Mouse (Mus musculus): ENCODE data around the gene Wdr26. TPM values are rescaled to one million over a fixed set of nuclear protein-coding genes. Genes with fewer than 3 reads are reported as not detected.

Wdr26 gene
- polyA plus RNA-seq, 1 experiment from 2014 or later, result 43.5 TPM

DNA sequence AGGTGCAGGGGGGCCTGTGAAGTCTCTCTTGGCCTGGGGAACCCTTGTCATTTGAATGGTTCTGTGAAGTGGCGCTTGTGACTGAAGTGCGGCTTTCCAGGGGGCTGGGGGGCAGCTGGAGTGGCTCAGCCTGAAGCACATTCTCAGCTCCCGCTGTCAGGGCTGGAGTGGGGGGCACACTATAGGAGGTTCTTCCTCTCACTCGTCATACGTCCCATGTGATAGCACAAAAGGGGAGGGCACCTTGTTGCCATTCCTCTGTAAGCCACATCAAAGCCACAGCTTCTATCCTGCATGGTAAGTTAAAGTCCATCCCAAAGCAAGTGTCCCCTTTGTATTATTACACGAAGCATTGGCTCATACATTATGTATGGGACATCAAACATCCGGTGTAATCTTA lies 19.5 kb upstream of the Wdr26 start:
- no peaks in the 10 kb centered on the region for H3K36me3 ChIP-seq (ENCODE audit: control insufficient read depth, insufficient read depth, low read length)
- H3K4me2 ChIP-seq (ENCODE audit: low read length), result no peak overlapping the region
- no peak for ATAC-seq (replicated peaks; ENCODE audit: low FRiP score, low TSS enrichment, low read depth)
- WGBS, result 66% methylated on average over 7 of the region's 7 CpGs
- no peaks in the 10 kb centered on the region for H3K27me3 ChIP-seq (replicated peaks; ENCODE audit: control insufficient read depth, insufficient read depth, low read length)
- H3K27ac ChIP-seq (ENCODE audit: low read depth), result no peak overlapping the region
- H3K4me3 ChIP-seq (ENCODE audit: low read depth, low read length), result no peak overlapping the region
- no peak for DNase-seq (ENCODE audit: low spot score)
- H3K9ac ChIP-seq (ENCODE audit: low read length), result no peak overlapping the region
- peaks cover 20% of the 10 kb centered on the region for H3K4me1 ChIP-seq (replicated peaks; ENCODE audit: control insufficient read depth, insufficient read depth, low read length)
- no peaks in the 10 kb centered on the region for H3K9me3 ChIP-seq (ENCODE audit: control insufficient read depth, low read length)

DNA sequence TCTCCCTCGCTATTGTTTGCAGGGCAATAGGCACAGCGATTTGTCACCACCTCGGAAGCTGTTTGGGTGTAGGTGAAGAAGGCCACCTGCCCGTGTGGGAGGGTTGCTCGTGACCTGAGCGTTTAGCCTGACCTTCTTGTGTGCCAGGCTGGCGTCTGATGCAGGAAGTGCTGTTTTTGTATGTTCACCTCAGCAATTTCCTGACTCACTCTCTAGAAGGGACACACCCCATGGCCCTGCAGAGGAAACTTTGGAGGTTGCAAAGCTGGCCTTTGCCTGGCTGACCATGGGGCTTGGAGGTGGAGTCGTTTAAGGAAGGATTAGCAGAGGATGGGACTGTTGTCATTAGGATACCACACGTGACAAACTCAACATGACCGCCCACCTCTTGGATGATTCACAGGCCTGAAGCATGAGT lies 18.9 kb upstream of the Wdr26 start:
- no peak overlapping the region for H3K9ac ChIP-seq (ENCODE audit: low read length)
- DNase-seq (ENCODE audit: low spot score) (no peak), ATAC-seq (replicated peaks; ENCODE audit: low FRiP score, low TSS enrichment, low read depth) (peak; percentile 40)
- H3K4me1 ChIP-seq (replicated peaks; ENCODE audit: control insufficient read depth, insufficient read depth, low read length), result peaks cover 20% of the 10 kb centered on the region
- H3K4me3 ChIP-seq (ENCODE audit: low read depth, low read length), result no peak overlapping the region
- H3K27ac ChIP-seq (ENCODE audit: low read depth), result no peak overlapping the region
- H3K36me3 ChIP-seq (ENCODE audit: control insufficient read depth, insufficient read depth, low read length), result no peaks in the 10 kb centered on the region
- no peak overlapping the region for H3K4me2 ChIP-seq (ENCODE audit: low read length)
- no peaks in the 10 kb centered on the region for H3K27me3 ChIP-seq (replicated peaks; ENCODE audit: control insufficient read depth, insufficient read depth, low read length)
- WGBS, result 24% methylated on average over 10 of the region's 10 CpGs
- no peaks in the 10 kb centered on the region for H3K9me3 ChIP-seq (ENCODE audit: control insufficient read depth, low read length)

DNA sequence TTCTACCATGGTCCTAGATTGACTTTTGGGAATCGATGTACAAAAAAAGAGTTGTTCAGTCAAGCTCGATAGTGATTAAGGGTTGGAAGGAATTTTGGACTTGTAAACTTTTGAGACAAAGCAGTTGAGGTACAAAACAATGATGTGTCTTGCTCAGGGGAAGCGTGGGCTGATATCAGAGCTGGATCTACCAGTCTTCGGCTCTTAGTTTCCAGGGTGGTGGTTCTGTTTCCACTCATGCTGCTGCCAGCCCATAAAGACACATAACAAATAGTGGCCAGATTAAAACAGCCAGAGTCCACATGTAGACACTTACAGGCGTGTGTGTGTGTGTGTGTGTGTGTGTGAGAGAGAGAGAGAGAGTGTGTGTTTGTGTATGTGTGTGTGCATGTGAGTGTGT lies 17.2 kb upstream of the Wdr26 start:
- Histone ChIP-seq H3K36me3 (ENCODE audit: control insufficient read depth, insufficient read depth, low read length) (no peaks in the 10 kb centered on the region), H3K27me3 (replicated peaks; ENCODE audit: control insufficient read depth, insufficient read depth, low read length) (no peaks in the 10 kb centered on the region), H3K27ac (ENCODE audit: low read depth) (no peak overlapping the region), H3K9ac (ENCODE audit: low read length) (no peak overlapping the region), H3K4me2 (ENCODE audit: low read length) (no peak overlapping the region), H3K9me3 (ENCODE audit: control insufficient read depth, low read length) (no peaks in the 10 kb centered on the region), H3K4me3 (ENCODE audit: low read depth, low read length) (no peak overlapping the region), H3K4me1 (replicated peaks; ENCODE audit: control insufficient read depth, insufficient read depth, low read length) (peaks cover 13% of the 10 kb centered on the region)
- DNase-seq (ENCODE audit: low spot score) (no peak), ATAC-seq (replicated peaks; ENCODE audit: low FRiP score, low TSS enrichment, low read depth) (no peak)
- WGBS, result 79% methylated on average over 5 of the region's 5 CpGs

- H3K27me3 ChIP-seq (replicated peaks; ENCODE audit: control insufficient read depth, insufficient read depth, low read length), result no peaks in the 10 kb centered on the region
- peaks cover 9% of the 10 kb centered on the region; the same call in 1 of the 2 replicates for H3K4me1 ChIP-seq (replicated peaks; ENCODE audit: control insufficient read depth, insufficient read depth, low read length)
- no peaks in the 10 kb centered on the region for H3K9me3 ChIP-seq (ENCODE audit: control insufficient read depth, low read length)
- no peak for ATAC-seq (replicated peaks; ENCODE audit: low FRiP score, low TSS enrichment, low read depth)
- H3K9ac ChIP-seq (ENCODE audit: low read length), result no peak overlapping the region
- H3K4me3 ChIP-seq (ENCODE audit: low read depth, low read length), result no peak overlapping the region
- no peaks in the 10 kb centered on the region for H3K36me3 ChIP-seq (ENCODE audit: control insufficient read depth, insufficient read depth, low read length)
- H3K27ac ChIP-seq (ENCODE audit: low read depth), result no peak overlapping the region
- no peak for DNase-seq (ENCODE audit: low spot score)
- no peak overlapping the region for H3K4me2 ChIP-seq (ENCODE audit: low read length)
- WGBS, result 74% methylated on average over 5 of the region's 5 CpGs
Measured at GRCm38 (mm10) chr1:181228591-181228990, 16.8 kb upstream of the Wdr26 start.

GRCm38 (mm10) chr1:181227804-181228203 lies 16.0 kb upstream of the Wdr26 start:
- H3K4me2 ChIP-seq (ENCODE audit: low read length), result no peak overlapping the region

GRCm38 (mm10) chr1:181226850-181227249 lies 15.0 kb upstream of the Wdr26 start:
- no peak for DNase-seq (ENCODE audit: low spot score)
- H3K9ac ChIP-seq (ENCODE audit: low read length), result no peak overlapping the region

More at GRCm38 (mm10) chr1:181227804-181228203, 16.0 kb upstream of the Wdr26 start:
- no peaks in the 10 kb centered on the region for H3K36me3 ChIP-seq (ENCODE audit: control insufficient read depth, insufficient read depth, low read length)
- H3K9ac ChIP-seq (ENCODE audit: low read length), result no peak overlapping the region
- no peak overlapping the region for H3K4me3 ChIP-seq (ENCODE audit: low read depth, low read length)
- H3K27me3 ChIP-seq (replicated peaks; ENCODE audit: control insufficient read depth, insufficient read depth, low read length), result no peaks in the 10 kb centered on the region
- ATAC-seq (replicated peaks; ENCODE audit: low FRiP score, low TSS enrichment, low read depth) (no peak), DNase-seq (ENCODE audit: low spot score) (no peak)
- WGBS, result 87% methylated on average over 11 of the region's 11 CpGs
- H3K4me1 ChIP-seq (replicated peaks; ENCODE audit: control insufficient read depth, insufficient read depth, low read length), result 0 out of 2 replicates have a peak, but pooled peaks cover 9% of the 10 kb centered on the region
- H3K9me3 ChIP-seq (ENCODE audit: control insufficient read depth, low read length), result no peaks in the 10 kb centered on the region
- no peak overlapping the region for H3K27ac ChIP-seq (ENCODE audit: low read depth)

DNA sequence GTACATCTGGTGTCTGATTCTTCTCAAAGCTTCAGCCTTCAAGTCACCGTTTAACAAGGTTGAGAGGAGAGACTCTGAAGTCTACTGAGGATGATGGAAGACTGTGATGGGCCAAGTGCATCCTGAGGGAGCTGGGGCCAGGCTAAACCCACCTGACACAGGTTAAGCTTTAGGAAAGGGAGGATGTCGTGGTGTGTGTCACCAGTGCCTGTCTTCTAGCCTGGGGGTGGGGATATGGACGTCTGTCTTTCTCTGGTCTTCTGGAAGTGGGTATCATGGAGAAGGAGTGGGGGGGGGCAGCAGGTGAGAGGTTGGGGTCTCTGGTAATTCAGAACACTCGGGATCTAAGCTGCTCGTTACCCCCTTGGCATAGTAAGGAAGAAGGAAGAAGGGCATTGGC lies 13.5 kb upstream of the Wdr26 start:
- H3K4me2 ChIP-seq (ENCODE audit: low read length), result no peak overlapping the region
- 0 out of 2 replicates have a peak, but pooled peaks cover 3% of the 10 kb centered on the region for H3K4me1 ChIP-seq (replicated peaks; ENCODE audit: control insufficient read depth, insufficient read depth, low read length)
- no peak overlapping the region for H3K4me3 ChIP-seq (ENCODE audit: low read depth, low read length)
- DNase-seq (ENCODE audit: low spot score) (no peak), ATAC-seq (replicated peaks; ENCODE audit: low FRiP score, low TSS enrichment, low read depth) (no peak)
- no peaks in the 10 kb centered on the region for H3K9me3 ChIP-seq (ENCODE audit: control insufficient read depth, low read length)
- no peak overlapping the region for H3K27ac ChIP-seq (ENCODE audit: low read depth)
- no peaks in the 10 kb centered on the region for H3K36me3 ChIP-seq (ENCODE audit: control insufficient read depth, insufficient read depth, low read length)
- H3K9ac ChIP-seq (ENCODE audit: low read length), result no peak overlapping the region
- WGBS, result 66% methylated on average over 5 of the region's 5 CpGs
- H3K27me3 ChIP-seq (replicated peaks; ENCODE audit: control insufficient read depth, insufficient read depth, low read length), result no peaks in the 10 kb centered on the region

More at GRCm38 (mm10) chr1:181226850-181227249, 15.0 kb upstream of the Wdr26 start:
- Histone ChIP-seq H3K9me3 (ENCODE audit: control insufficient read depth, low read length) (no peaks in the 10 kb centered on the region), H3K36me3 (ENCODE audit: control insufficient read depth, insufficient read depth, low read length) (no peaks in the 10 kb centered on the region), H3K27me3 (replicated peaks; ENCODE audit: control insufficient read depth, insufficient read depth, low read length) (no peaks in the 10 kb centered on the region), H3K4me3 (ENCODE audit: low read depth, low read length) (no peak overlapping the region), H3K4me1 (replicated peaks; ENCODE audit: control insufficient read depth, insufficient read depth, low read length) (0 out of 2 replicates have a peak, but pooled peaks cover 9% of the 10 kb centered on the region), H3K4me2 (ENCODE audit: low read length) (no peak overlapping the region), H3K27ac (ENCODE audit: low read depth) (no peak overlapping the region)
- 35% methylated on average over 11 of the region's 11 CpGs for WGBS
- no peak for ATAC-seq (replicated peaks; ENCODE audit: low FRiP score, low TSS enrichment, low read depth)

DNA sequence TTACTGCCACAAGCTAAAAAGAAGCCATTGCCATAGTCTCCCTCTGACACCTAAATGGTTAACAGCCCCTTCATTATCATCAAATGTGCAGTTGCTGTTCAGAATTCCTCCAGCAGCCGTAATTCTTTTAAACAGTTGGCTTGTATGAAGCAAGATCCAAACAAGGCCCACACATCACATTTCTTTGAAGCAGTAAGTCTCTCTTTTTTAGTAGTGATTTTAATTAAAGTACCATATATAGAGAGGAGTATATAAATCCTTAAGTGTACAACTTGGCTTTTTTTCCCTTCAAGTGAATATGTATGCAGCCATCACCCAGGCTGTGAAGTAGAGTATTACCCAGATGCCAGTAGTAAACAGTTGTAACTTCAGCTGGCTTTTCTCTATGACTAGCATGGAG lies 10.2 kb upstream of the Wdr26 start:
- no peak overlapping the region for H3K4me3 ChIP-seq (ENCODE audit: low read depth, low read length)
- 38% methylated on average over 1 of the region's 1 CpGs for WGBS
- no peaks in the 10 kb centered on the region for H3K4me1 ChIP-seq (replicated peaks; ENCODE audit: control insufficient read depth, insufficient read depth, low read length)
- no peaks in the 10 kb centered on the region for H3K27me3 ChIP-seq (replicated peaks; ENCODE audit: control insufficient read depth, insufficient read depth, low read length)
- no peak overlapping the region for H3K4me2 ChIP-seq (ENCODE audit: low read length)
- DNase-seq (ENCODE audit: low spot score) (no peak), ATAC-seq (replicated peaks; ENCODE audit: low FRiP score, low TSS enrichment, low read depth) (no peak)
- no peak overlapping the region for H3K27ac ChIP-seq (ENCODE audit: low read depth)
- H3K9ac ChIP-seq (ENCODE audit: low read length), result no peak overlapping the region
- no peaks in the 10 kb centered on the region for H3K36me3 ChIP-seq (ENCODE audit: control insufficient read depth, insufficient read depth, low read length)
- H3K9me3 ChIP-seq (ENCODE audit: control insufficient read depth, low read length), result no peaks in the 10 kb centered on the region

DNA sequence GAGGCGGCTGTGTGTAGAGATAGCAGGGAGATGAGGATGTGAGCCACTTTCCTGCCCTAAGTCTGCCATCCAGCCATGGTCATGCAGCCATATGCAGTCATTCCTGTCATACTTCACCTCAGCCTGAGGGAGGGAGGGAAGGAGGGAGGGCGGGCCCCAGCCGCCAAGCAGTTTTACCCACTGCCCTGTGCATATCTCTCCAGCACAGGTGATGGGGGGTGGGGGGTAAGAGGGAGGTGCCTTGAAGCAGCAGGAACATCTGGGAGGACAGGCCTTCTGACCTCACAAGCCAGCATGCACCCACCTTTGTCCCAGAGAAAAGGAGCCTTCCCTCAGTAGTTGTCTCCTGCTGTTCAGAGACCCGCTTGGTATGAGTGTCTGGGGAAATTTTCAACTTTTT lies 4.5 kb upstream of the Wdr26 start:
- Histone ChIP-seq H3K27ac (ENCODE audit: low read depth) (no peak overlapping the region), H3K9ac (ENCODE audit: low read length) (no peak overlapping the region), H3K4me1 (replicated peaks; ENCODE audit: control insufficient read depth, insufficient read depth, low read length) (peaks cover 8% of the 10 kb centered on the region), H3K4me2 (ENCODE audit: low read length) (no peak overlapping the region), H3K27me3 (replicated peaks; ENCODE audit: control insufficient read depth, insufficient read depth, low read length) (no peaks in the 10 kb centered on the region), H3K4me3 (ENCODE audit: low read depth, low read length) (no peak overlapping the region), H3K9me3 (ENCODE audit: control insufficient read depth, low read length) (no peaks in the 10 kb centered on the region), H3K36me3 (ENCODE audit: control insufficient read depth, insufficient read depth, low read length) (no peaks in the 10 kb centered on the region)
- ATAC-seq (replicated peaks; ENCODE audit: low FRiP score, low TSS enrichment, low read depth), result no peak
- WGBS, result 67% methylated on average over 4 of the region's 4 CpGs
- DNase-seq (ENCODE audit: low spot score), result no peak

Data from intestine, embryonic 14.5 days (tissue).